Mouse (Mus musculus) E14TG2a.4 (cell line): ENCODE data around the gene Notch1.

Experiments
- H3K27me3 ChIP-seq: 2 replicates; pipeline ENCODE4 v1.6.1; 2014; ENCODE audit warnings: low read length, control low read depth; ENCODE audit not compliant: insufficient read depth
- H3K36me3 ChIP-seq: 2 replicates; pipeline ENCODE4 v1.6.1; 2014; ENCODE audit warnings: low read length, control low read depth; ENCODE audit not compliant: insufficient read depth
- H3K4me1 ChIP-seq: replicated peaks from 2 replicates; pipeline ENCODE4 v1.6.1; 2014; ENCODE audit warnings: low read depth, low read length, control low read depth
- H3K4me3 ChIP-seq: replicated peaks from 2 replicates; pipeline ENCODE4 v1.5.1; 2014; ENCODE audit warnings: mild to moderate bottlenecking, low read length
- H3K9me3 ChIP-seq: 2 replicates; pipeline ENCODE4 v1.6.1; 2014; ENCODE audit warnings: low read length, control low read depth
- CTCF ChIP-seq: conservative IDR thresholded peaks from 2 replicates; pipeline ENCODE4 v1.5.1; 2014; ENCODE audit warnings: low read length
- NANOG ChIP-seq: IDR thresholded peaks from 2 replicates; pipeline ENCODE4 v1.6.1; 2014; ENCODE audit warnings: borderline replicate concordance, low read length, mixed read lengths
- POU5F1 ChIP-seq: IDR thresholded peaks from 2 replicates; pipeline ENCODE4 v1.6.1; 2014; ENCODE audit warnings: low read length, borderline replicate concordance

The Notch1 gene

GRCm38 (mm10) chr2:26516275-26516674 lies at the start of gene Notch1:
Gene Notch1, minus strand, starts transcription at chr2:26516663.
- Histone ChIP-seq H3K36me3 (no peaks in the 10 kb centered on the region), H3K9me3 (no peaks in the 10 kb centered on the region), H3K4me3 (peak within 1 kb of the TSS; percentile 26; the same call in 1 of the 2 replicates), H3K4me1 (peaks cover 31% of the 10 kb centered on the region), H3K27me3 (peaks cover 16% of the 10 kb centered on the region; the same call in 1 of the 2 replicates)
- no peak for TF ChIP-seq CTCF
- TF ChIP-seq POU5F1, result no peak
- TF ChIP-seq NANOG, result no peak

DNA sequence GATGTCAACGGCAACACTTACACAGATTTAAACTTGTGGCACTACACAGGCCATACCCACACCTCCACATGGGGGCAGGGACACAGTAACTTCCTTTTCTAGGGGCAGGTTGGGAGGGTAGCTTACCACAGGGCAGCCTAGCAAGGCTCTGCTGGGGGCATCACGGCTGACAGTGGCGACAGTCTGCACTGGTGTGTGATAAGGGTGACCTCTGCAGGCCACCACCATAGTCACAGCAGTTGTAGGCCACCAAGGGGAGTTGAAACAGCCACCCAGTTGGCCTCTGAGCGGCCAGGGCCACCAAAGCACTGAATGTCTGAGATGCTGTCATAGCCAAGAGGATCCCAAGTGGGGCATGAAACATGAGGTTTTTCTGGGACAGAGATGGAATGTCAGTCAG lies 49.8 kb upstream of the Notch1 start:
- no peaks in the 10 kb centered on the region for H3K27me3 ChIP-seq
- no peaks in the 10 kb centered on the region for H3K9me3 ChIP-seq
- peaks cover 21% of the 10 kb centered on the region for H3K4me1 ChIP-seq
- H3K4me3 ChIP-seq, result no peak overlapping the region
- TF ChIP-seq POU5F1 (no peak), CTCF (0 out of 2 replicates have a peak, but pooled peaks have one; percentile 16)
- no peaks in the 10 kb centered on the region for H3K36me3 ChIP-seq

GRCm38 (mm10) chr2:26561351-26562016 lies 45.0 kb upstream of the Notch1 start:
- no peak overlapping the region for H3K4me3 ChIP-seq
- H3K4me1 ChIP-seq, result peaks cover 23% of the 10 kb centered on the region
- no peak for TF ChIP-seq NANOG
- peak; percentile 97 for TF ChIP-seq CTCF
- H3K27me3 ChIP-seq, result no peaks in the 10 kb centered on the region; the same call in 1 of the 2 replicates
- H3K9me3 ChIP-seq, result no peaks in the 10 kb centered on the region
- no peaks in the 10 kb centered on the region for H3K36me3 ChIP-seq

- H3K9me3 ChIP-seq, result no peaks in the 10 kb centered on the region
- H3K4me1 ChIP-seq, result peaks cover 27% of the 10 kb centered on the region
- no peak overlapping the region for H3K4me3 ChIP-seq
- H3K36me3 ChIP-seq, result no peaks in the 10 kb centered on the region
- H3K27me3 ChIP-seq, result no peaks in the 10 kb centered on the region; the same call in 1 of the 2 replicates
- TF ChIP-seq NANOG (no peak), POU5F1 (no peak), CTCF (no peak)
Observed at GRCm38 (mm10) chr2:26560506-26560905, 44.0 kb upstream of the Notch1 start.

GRCm38 (mm10) chr2:26556535-26556993 lies 40.1 kb upstream of the Notch1 start:
- Histone ChIP-seq H3K36me3 (no peaks in the 10 kb centered on the region), H3K4me3 (0 out of 2 replicates have a peak overlapping the region, but pooled peaks have one; percentile 10), H3K4me1 (peaks cover 43% of the 10 kb centered on the region), H3K27me3 (peaks cover 7% of the 10 kb centered on the region; the same call in 1 of the 2 replicates), H3K9me3 (no peaks in the 10 kb centered on the region)
- TF ChIP-seq POU5F1 (no peak), NANOG (no peak), CTCF (no peak)

DNA sequence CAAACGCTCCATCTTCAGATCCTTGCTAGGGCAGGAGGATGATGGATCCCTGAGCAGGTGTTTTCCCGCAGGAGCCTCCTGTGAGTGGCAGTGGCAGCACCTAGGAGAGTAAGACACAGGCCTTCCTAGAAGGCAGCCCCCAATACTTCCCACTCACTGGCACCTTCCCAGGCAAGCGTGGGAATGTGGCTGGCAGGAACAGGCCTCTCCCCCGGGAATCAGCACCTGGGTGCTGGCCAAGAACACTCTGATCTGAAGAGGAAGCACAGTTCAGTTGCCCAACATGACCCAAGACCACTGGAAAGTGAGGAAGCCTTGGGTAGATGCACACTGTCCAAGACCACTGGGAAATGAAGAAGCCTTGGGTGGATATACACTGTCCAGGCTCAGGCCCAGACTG lies 38.6 kb upstream of the Notch1 start:
- H3K36me3 ChIP-seq, result no peaks in the 10 kb centered on the region
- H3K4me3 ChIP-seq, result no peak overlapping the region
- peaks cover 11% of the 10 kb centered on the region; the same call in 1 of the 2 replicates for H3K27me3 ChIP-seq
- TF ChIP-seq POU5F1, result no peak
- TF ChIP-seq CTCF, result no peak
- no peak for TF ChIP-seq NANOG
- H3K9me3 ChIP-seq, result no peaks in the 10 kb centered on the region
- H3K4me1 ChIP-seq, result peaks cover 38% of the 10 kb centered on the region

- no peak for TF ChIP-seq NANOG
- no peak for TF ChIP-seq CTCF
- TF ChIP-seq POU5F1, result no peak
Observed at GRCm38 (mm10) chr2:26553904-26554303, 37.4 kb upstream of the Notch1 start.

GRCm38 (mm10) chr2:26552066-26552465 lies 35.6 kb upstream of the Notch1 start:
- peaks cover 47% of the 10 kb centered on the region for H3K4me1 ChIP-seq
- no peak overlapping the region for H3K4me3 ChIP-seq
- H3K27me3 ChIP-seq, result peaks cover 20% of the 10 kb centered on the region; the same call in 1 of the 2 replicates
- H3K9me3 ChIP-seq, result no peaks in the 10 kb centered on the region
- TF ChIP-seq NANOG (no peak), CTCF (no peak), POU5F1 (no peak)
- H3K36me3 ChIP-seq, result no peaks in the 10 kb centered on the region

More at GRCm38 (mm10) chr2:26553904-26554303, 37.4 kb upstream of the Notch1 start:
- Histone ChIP-seq H3K27me3 (peaks cover 13% of the 10 kb centered on the region; the same call in 1 of the 2 replicates), H3K36me3 (no peaks in the 10 kb centered on the region), H3K9me3 (no peaks in the 10 kb centered on the region), H3K4me1 (peaks cover 38% of the 10 kb centered on the region), H3K4me3 (no peak overlapping the region)
